Mouse (Mus musculus) lung, embryonic 14.5 days (tissue): Measurements from ENCODE around the gene Olfr206. TPM values are rescaled to one million over a fixed set of nuclear protein-coding genes. Genes with fewer than 3 reads are reported as not detected.
"Not testable (repeated sequence)": the region's sequence is repeated elsewhere in the genome, so short reads cannot be mapped to it uniquely, and the experiment has no call there.

Experiments used
- ATAC-seq: fragments of 200-750 bp; cut with Nextera tagmentation; 2 replicates; pipeline ENCODE4 v1.8.0; 2017; ENCODE audit warnings: mild to moderate bottlenecking, moderate TSS enrichment, moderate library complexity; ENCODE audit not compliant: insufficient read depth
- DNase-seq: peaks from one replicate; pipeline ENCODE4 v3.0.0-alpha.2; 2015
- H3K27ac ChIP-seq: fragments of 300-500 bp; sonication (generic); 2 replicates; pipeline ENCODE4 v1.5.1; 2014; ENCODE audit warnings: low read depth, mild to moderate bottlenecking, moderate library complexity
- H3K27me3 ChIP-seq: fragments of 300-500 bp; sonication (generic); 2 replicates; pipeline ENCODE4 v1.6.1; 2014; ENCODE audit warnings: low read length, control low read depth; ENCODE audit not compliant: insufficient read depth
- H3K36me3 ChIP-seq: fragments of 300-500 bp; sonication (generic); 2 replicates; pipeline ENCODE4 v1.6.1; 2014; ENCODE audit warnings: control low read depth; ENCODE audit not compliant: insufficient read depth
- H3K4me1 ChIP-seq: fragments of 300-500 bp; sonication (generic); 2 replicates; pipeline ENCODE4 v1.6.1; 2014; ENCODE audit warnings: antibody characterized with exemption, control low read depth; ENCODE audit not compliant: insufficient read depth
- H3K4me2 ChIP-seq: fragments of 300-500 bp; sonication (generic); 2 replicates; pipeline ENCODE4 v1.6.1; 2014; ENCODE audit warnings: mild to moderate bottlenecking
- H3K4me3 ChIP-seq: fragments of 300-500 bp; sonication (generic); 2 replicates; pipeline ENCODE4 v1.5.1; 2014; ENCODE audit warnings: low read depth, low read length
- H3K9ac ChIP-seq: fragments of 300-500 bp; sonication (generic); 2 replicates; pipeline ENCODE4 v1.6.1; 2014
- H3K9me3 ChIP-seq: fragments of 300-500 bp; sonication (generic); 2 replicates; pipeline ENCODE4 v1.6.1; 2016; ENCODE audit warnings: low read depth, low read length, control low read depth
- CTCF ChIP-seq: IDR thresholded peaks from 2 replicates; pipeline ENCODE4 v1.5.1; 2016; ENCODE audit warnings: antibody characterized with exemption, low read depth
- WGBS: fragments of 180-500 bp; shearing (Covaris S2); extraction: QIAGEN DNeasy Blood & Tissue Kit; methylation state at CpG from one replicate; pipeline ENCODE4 v1.1.7; 2014; 5-methylcytosine and 5-hydroxymethylcytosine counted together
- polyA plus RNA-seq: library from polyadenylated mRNA; unstranded; fragments of >200 nt; fragmentation: Nextera tagmentation; extraction: Ambion mirVana; gene quantifications from 2 replicates; pipeline ENCODE4 v1.2.1, GENCODE M21; 2014

The Olfr206 gene
- polyA plus RNA-seq, result not detected in 2 replicates

GRCm38 (mm10) chr16:59349146-59349545 lies at the start of gene Olfr206:
Olfr206 (minus strand) TSS chr16:59349246.
- H3K36me3 ChIP-seq, result no peaks in the 10 kb centered on the region
- H3K4me2 ChIP-seq, result no peak within 1 kb of the TSS
- H3K9me3 ChIP-seq, result no peaks in the 10 kb centered on the region; the same call in 1 of the 2 replicates
- WGBS, result 88% methylated on average over 1 of the region's 1 CpGs
- no peaks in the 10 kb centered on the region for H3K27me3 ChIP-seq
- DNase-seq (no peak), ATAC-seq (no peak)
- no peak for TF ChIP-seq CTCF
- no peak within 1 kb of the TSS for H3K4me3 ChIP-seq
- no peak within 1 kb of the TSS for H3K27ac ChIP-seq
- no peak within 1 kb of the TSS for H3K9ac ChIP-seq
- no peaks in the 10 kb centered on the region for H3K4me1 ChIP-seq

GRCm38 (mm10) chr16:59393300-59393699 lies 44.3 kb upstream of the Olfr206 start:
- Histone ChIP-seq H3K9ac (no peak overlapping the region), H3K27ac (no peak overlapping the region), H3K27me3 (no peaks in the 10 kb centered on the region), H3K9me3 (0 out of 2 replicates have a peak, but pooled peaks cover 3% of the 10 kb centered on the region), H3K4me1 (no peaks in the 10 kb centered on the region), H3K4me3 (no peak overlapping the region), H3K36me3 (no peaks in the 10 kb centered on the region), H3K4me2 (no peak overlapping the region)
- ATAC-seq (peak; percentile 66; the same call in 1 of the 2 replicates), DNase-seq (peak; percentile 53)
- no peak for TF ChIP-seq CTCF
- WGBS, result 47% methylated on average over 3 of the region's 3 CpGs

DNA sequence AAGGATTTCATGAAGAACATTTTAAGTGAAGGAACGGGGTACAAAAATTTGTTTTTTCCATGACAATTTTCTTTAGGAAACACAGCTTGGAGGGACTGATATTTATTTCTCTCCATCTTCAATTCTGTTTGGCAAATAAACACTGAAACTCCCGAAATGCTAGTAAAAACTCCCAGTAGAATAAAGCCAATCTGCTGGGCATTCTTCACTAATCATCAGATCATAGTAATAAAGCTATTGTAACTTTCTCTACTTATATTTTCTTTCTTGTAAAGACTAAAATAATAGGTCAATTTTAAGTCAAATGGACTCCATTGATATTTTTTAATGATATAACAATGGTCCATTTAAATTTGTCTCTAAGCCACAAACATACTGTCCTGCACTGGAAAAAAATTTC lies 14.8 kb upstream of the Olfr206 start, which contains the start of gene Olfr209:
Olfr209 (minus strand) TSS at position 101 of the 400 bp plus-strand sequence.
- no peak for DNase-seq
- H3K27ac ChIP-seq, result no peak within 1 kb of the TSS
- H3K4me2 ChIP-seq, result no peak within 1 kb of the TSS
- no peaks in the 10 kb centered on the region for H3K4me1 ChIP-seq
- no peak within 1 kb of the TSS for H3K4me3 ChIP-seq
- no peak for ATAC-seq
- H3K27me3 ChIP-seq, result no peaks in the 10 kb centered on the region
- H3K9me3 ChIP-seq, result no peaks in the 10 kb centered on the region
- TF ChIP-seq CTCF, result no peak
- no peak within 1 kb of the TSS for H3K9ac ChIP-seq
- 72% methylated on average over 2 of the region's 2 CpGs for WGBS
- H3K36me3 ChIP-seq, result no peaks in the 10 kb centered on the region

GRCm38 (mm10) chr16:59331038-59331437 lies 18.0 kb downstream of the Olfr206 start, which contains the start of gene Olfr205:
Olfr205 (minus strand) TSS chr16:59331138.
- no peaks in the 10 kb centered on the region for H3K9me3 ChIP-seq
- H3K4me2 ChIP-seq, result no peak within 1 kb of the TSS
- H3K27ac ChIP-seq, result no peak within 1 kb of the TSS
- H3K4me1 ChIP-seq, result no peaks in the 10 kb centered on the region
- no peak within 1 kb of the TSS for H3K9ac ChIP-seq
- no peak for TF ChIP-seq CTCF
- ATAC-seq (no peak), DNase-seq (no peak)
- no peaks in the 10 kb centered on the region for H3K27me3 ChIP-seq
- no peaks in the 10 kb centered on the region for H3K36me3 ChIP-seq
- H3K4me3 ChIP-seq, result no peak within 1 kb of the TSS

GRCm38 (mm10) chr16:59323262-59323661 lies 25.8 kb downstream of the Olfr206 start:
- not testable (repeated sequence) for H3K9me3 ChIP-seq, H3K27ac ChIP-seq, H3K4me3 ChIP-seq, H3K27me3 ChIP-seq, ATAC-seq, H3K9ac ChIP-seq, H3K4me1 ChIP-seq, H3K4me2 ChIP-seq, H3K36me3 ChIP-seq, DNase-seq
- WGBS, result 49% methylated on average over 1 of the region's 1 CpGs

- H3K27ac ChIP-seq, result no peak within 1 kb of the TSS
- H3K9ac ChIP-seq, result no peak within 1 kb of the TSS
- H3K4me2 ChIP-seq, result no peak within 1 kb of the TSS
- ATAC-seq, result no peak
- no peaks in the 10 kb centered on the region for H3K4me1 ChIP-seq
- no peak within 1 kb of the TSS for H3K4me3 ChIP-seq
- H3K36me3 ChIP-seq, result no peaks in the 10 kb centered on the region
- no peak for TF ChIP-seq CTCF
- DNase-seq, result no peak
- no peaks in the 10 kb centered on the region for H3K27me3 ChIP-seq
- H3K9me3 ChIP-seq, result no peaks in the 10 kb centered on the region
Observed at GRCm38 (mm10) chr16:59318148-59318547, 30.9 kb downstream of the Olfr206 start, which contains the start of gene Olfr204. Olfr204 (minus strand) TSS chr16:59318248.

DNA sequence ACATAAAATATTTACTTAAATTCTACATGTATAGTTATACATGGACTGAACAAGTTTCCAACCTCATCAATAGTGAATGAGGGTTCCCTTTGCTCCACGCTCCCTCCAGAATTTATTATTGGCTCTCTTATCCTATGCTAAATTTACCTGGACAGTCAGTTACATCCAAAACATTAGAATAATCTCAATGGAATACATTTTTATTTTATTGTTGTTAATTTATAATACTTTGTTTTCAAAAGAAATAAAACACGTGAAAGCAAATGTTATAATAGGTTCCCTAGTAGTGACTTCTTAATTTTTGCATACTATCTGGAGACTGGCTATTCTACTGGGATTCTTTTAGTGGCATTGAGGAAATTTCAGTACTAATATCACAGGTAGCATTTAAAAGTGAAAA lies 50.5 kb downstream of the Olfr206 start, which contains the start of gene Olfr203:
Olfr203 (plus strand) TSS at position 301 of the 400 bp plus-strand sequence.
- H3K36me3 ChIP-seq, result no peaks in the 10 kb centered on the region
- H3K4me2 ChIP-seq, result no peak within 1 kb of the TSS
- ATAC-seq (no peak), DNase-seq (no peak)
- no peaks in the 10 kb centered on the region for H3K4me1 ChIP-seq
- no peaks in the 10 kb centered on the region for H3K27me3 ChIP-seq
- WGBS, result 84% methylated on average over 2 of the region's 2 CpGs
- H3K9ac ChIP-seq, result no peak within 1 kb of the TSS
- H3K27ac ChIP-seq, result no peak within 1 kb of the TSS
- TF ChIP-seq CTCF, result no peak
- no peaks in the 10 kb centered on the region for H3K9me3 ChIP-seq
- no peak within 1 kb of the TSS for H3K4me3 ChIP-seq

Other genes starting within 250 kb of the Olfr206 start
- not detected in 2 replicates for gene Olfr193, start 237.4 kb downstream of the Olfr206 start, polyA plus RNA-seq
- gene Olfr194, start 228.2 kb downstream of the Olfr206 start, polyA plus RNA-seq, result not detected in 2 replicates
- gene Olfr195, start 202.2 kb downstream of the Olfr206 start, polyA plus RNA-seq, result not detected in 2 replicates
- gene Olfr196, start 178.8 kb downstream of the Olfr206 start, polyA plus RNA-seq, result not detected in 2 replicates
- not detected in 2 replicates for gene Olfr198, start 145.7 kb downstream of the Olfr206 start, polyA plus RNA-seq
- gene Olfr199, start 129.5 kb downstream of the Olfr206 start, polyA plus RNA-seq, result not detected in 2 replicates
- not detected in 2 replicates for gene Olfr201, start 76.6 kb downstream of the Olfr206 start, polyA plus RNA-seq
- not detected in 2 replicates for gene Olfr202, start 62.5 kb downstream of the Olfr206 start, polyA plus RNA-seq
- gene Olfr203, start 50.4 kb downstream of the Olfr206 start, polyA plus RNA-seq, result not detected in 2 replicates
- not detected in 2 replicates for gene Olfr204, start 31.0 kb downstream of the Olfr206 start, polyA plus RNA-seq
- gene Olfr205, start 18.1 kb downstream of the Olfr206 start, polyA plus RNA-seq, result not detected in 2 replicates
- not detected in 2 replicates for gene Olfr209, start 14.7 kb upstream of the Olfr206 start, polyA plus RNA-seq
- not detected in 2 replicates for gene Gabrr3, start 58.1 kb upstream of the Olfr206 start, polyA plus RNA-seq
- gene Riox2, start 122.5 kb upstream of the Olfr206 start, polyA plus RNA-seq, result 31.6 and 34.7 TPM in 2 replicates